ENCODE assay signal across 19 mouse cellular contexts in the genomic region with DNA sequence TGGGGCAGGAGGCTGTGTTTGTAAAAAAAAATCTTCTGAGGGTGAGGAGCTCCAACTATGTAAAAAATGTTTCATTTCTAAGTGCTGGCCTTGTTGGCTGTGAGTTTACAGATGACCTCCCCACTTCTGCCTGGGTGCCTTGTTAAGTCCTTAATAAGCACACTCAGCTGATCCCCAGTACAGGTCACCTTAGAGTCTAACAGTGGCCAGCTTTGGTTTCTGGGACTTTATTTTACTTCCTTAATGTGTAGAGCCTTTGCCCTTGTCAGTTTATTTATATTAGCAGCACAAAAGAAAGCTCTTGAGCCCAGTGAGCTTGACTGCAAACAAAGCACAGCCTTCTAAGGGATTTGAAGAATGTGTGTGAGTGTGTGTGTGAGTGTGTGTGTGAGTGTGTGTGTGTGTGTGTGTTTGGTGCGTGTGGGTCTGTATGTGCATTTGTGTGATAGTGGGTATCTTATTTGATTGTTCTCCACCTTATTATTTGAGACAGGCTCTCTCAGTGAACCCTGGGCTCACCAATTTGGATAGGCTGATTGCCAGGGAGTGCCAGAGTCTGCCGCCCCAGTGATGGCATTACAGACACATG. TPM values are rescaled to one million over a fixed set of nuclear protein-coding genes. Genes with fewer than 3 reads are reported as not detected.
A peak's percentile ranks its signal among the peaks of the same experiment; 100 is the strongest.
DNase-seq lines count a peak whose midpoint lies in the region; ATAC-seq and TF ChIP-seq lines count a peak whose summit lies in the region.
"Had no signal": no experiment of that assay in that cellular context is flagged by ENCODE, and none has a peak within 500 bp of the region (broad histone marks: within the 10 kb centered on the region; RNA-seq: fewer than 3 reads in every experiment).

No protein-coding gene starts in this region.

- intact Hi-C loops in heart, postnatal 10 days (cut with DNase I) = no loop called here

- ATAC-seq in heart, embryonic 12.5 days (ENCODE audit: insufficient number of reproducible peaks, low FRiP score) = no peak
- ATAC-seq in kidney, embryonic 14.5 days (ENCODE audit: low FRiP score, low TSS enrichment) = no peak
- ATAC-seq: forebrain, embryonic 14.5 days had no signal

- H3K4me1 ChIP-seq in heart, embryonic 12.5 days (replicated peaks) = peaks cover 22% of the 10 kb centered on the region
- H3K4me1 ChIP-seq in kidney, embryonic 14.5 days (ENCODE audit: control insufficient read depth, insufficient read depth, low read length) = no peaks in the 10 kb centered on the region
- H3K4me1 ChIP-seq: hindbrain, embryonic 10.5 days; limb, embryonic 15.5 days; neural tube, embryonic 15.5 days had no signal

- peaks cover 66% of the 10 kb centered on the region for H3K36me3 ChIP-seq in heart, embryonic 12.5 days
- H3K36me3 ChIP-seq in kidney, embryonic 14.5 days (ENCODE audit: control insufficient read depth, insufficient read depth, low read length) = peaks cover 44% of the 10 kb centered on the region; the same call in 1 of the 2 replicates

- no peak overlapping the region for H3K4me2 ChIP-seq in heart, embryonic 12.5 days
- no peak overlapping the region for H3K4me2 ChIP-seq in kidney, embryonic 14.5 days (replicated peaks; ENCODE audit: low read depth, low read length)
- H3K4me2 ChIP-seq: limb, embryonic 15.5 days; midbrain, embryonic 12.5 days; neural tube, embryonic 15.5 days had no signal

- TF ChIP-seq POLR2A in brain, embryonic 14.5 days (IDR thresholded peaks at IDR 0.05; ENCODE audit: borderline replicate concordance, extremely low read depth, insufficient read depth, insufficient read length, poor library complexity, severe bottlenecking) = no peak

- H3K9me3 ChIP-seq in heart, embryonic 12.5 days (replicated peaks) = no peaks in the 10 kb centered on the region
- H3K9me3 ChIP-seq in kidney, embryonic 14.5 days (ENCODE audit: control insufficient read depth, low read length) = no peaks in the 10 kb centered on the region
- H3K9me3 ChIP-seq: hindbrain, embryonic 10.5 days; limb, embryonic 15.5 days; midbrain, embryonic 12.5 days; neural tube, embryonic 15.5 days had no signal

- H3K4me3 ChIP-seq in heart, embryonic 12.5 days = no peak overlapping the region
- H3K4me3 ChIP-seq in kidney, embryonic 14.5 days (ENCODE audit: low read length) = no peak overlapping the region
- H3K4me3 ChIP-seq: erythroblast, embryonic 14.5 days; hindbrain, embryonic 10.5 days; limb, embryonic 15.5 days; midbrain, embryonic 12.5 days; myocyte; neural tube, embryonic 15.5 days had no signal

- WGBS in heart, embryonic 12.5 days = 76% methylated on average over 2 of the region's 2 CpGs
- 56% methylated on average over 2 of the region's 2 CpGs for WGBS in kidney, embryonic 14.5 days

- peak overlapping the region; percentile 67 for H3K27ac ChIP-seq in heart, embryonic 12.5 days (ENCODE audit: poor library complexity, severe bottlenecking)
- no peak overlapping the region for H3K27ac ChIP-seq in kidney, embryonic 14.5 days (ENCODE audit: low read depth, low read length)
- H3K27ac ChIP-seq: hindbrain, embryonic 10.5 days; limb, embryonic 15.5 days; midbrain, embryonic 12.5 days; neural tube, embryonic 15.5 days had no signal

- no peak for DNase-seq in heart, postnatal 10 days
- peak; percentile 49 for DNase-seq in kidney, adult 9 months
- DNase-seq in brain, embryonic 14.5 days (ENCODE audit: low read depth) = peak; percentile 4
- DNase-seq in lung, postnatal 25 days (ENCODE audit: low spot score) = peak; percentile 84
- no peak for DNase-seq in cerebellum, adult 18-20 months
- DNase-seq in frontal cortex, postnatal 36 days (ENCODE audit: low spot score in 2 of 2) = no peak
- DNase-seq: adrenal gland, adult 8-10 months; cerebellum, adult 11 months; cerebellum, postnatal 36 days had no signal

- H3K27me3 ChIP-seq in heart, embryonic 12.5 days (replicated peaks) = no peaks in the 10 kb centered on the region
- no peaks in the 10 kb centered on the region for H3K27me3 ChIP-seq in kidney, embryonic 14.5 days (ENCODE audit: control insufficient read depth, insufficient read depth, low read length)
- H3K27me3 ChIP-seq: CH12.LX; limb, embryonic 15.5 days; midbrain, embryonic 12.5 days; neural tube, embryonic 15.5 days had no signal

- no peak for TF ChIP-seq CTCF in brain, embryonic 14.5 days (IDR thresholded peaks at IDR 0.05; ENCODE audit: borderline replicate concordance, extremely low read depth, insufficient read depth, insufficient read length)

- no peak overlapping the region for H3K9ac ChIP-seq in heart, embryonic 12.5 days
- no peak overlapping the region for H3K9ac ChIP-seq in kidney, embryonic 14.5 days (ENCODE audit: low read depth, low read length)
- H3K9ac ChIP-seq: limb, embryonic 15.5 days; midbrain, embryonic 12.5 days; neural tube, embryonic 15.5 days had no signal

RNA-seq across cellular contexts. Expression of a gene that starts 20.9 kb away (rescaled TPM):
- 25.0 and 27.7 TPM in 2 replicates for polyA plus RNA-seq in heart, embryonic 12.5 days (2016; fragmentation: Nextera tagmentation; extraction: Ambion mirVana)
- 10 to 100 TPM; 20.3 to 20.7 TPM for total RNA-seq in heart, postnatal 10 days (2021)
- polyA plus RNA-seq in kidney, embryonic 14.5 days (2014; fragmentation: Nextera tagmentation; extraction: Ambion mirVana) = 21.0 and 26.7 TPM in 2 replicates
- 32.2 and 34.5 TPM in 2 replicates for polyA plus RNA-seq in brain, embryonic 14.5 days (2012; rRNA removed)

RNA-seq across cellular contexts. Expression of a gene that starts 24.4 kb away (rescaled TPM):
- polyA plus RNA-seq in heart, embryonic 12.5 days (2016; fragmentation: Nextera tagmentation; extraction: Ambion mirVana) = 41.5 and 43.6 TPM in 2 replicates
- 10 to 100 TPM; 41.3 to 41.7 TPM for total RNA-seq in heart, postnatal 10 days (2021)
- polyA plus RNA-seq in kidney, embryonic 14.5 days (2014; fragmentation: Nextera tagmentation; extraction: Ambion mirVana) = 42.2 and 45.9 TPM in 2 replicates
- 24.6 and 30.4 TPM in 2 replicates for polyA plus RNA-seq in brain, embryonic 14.5 days (2012; rRNA removed)

RNA-seq across cellular contexts. Expression of a gene that starts 47.8 kb away (rescaled TPM):
- 4.8 and 5.1 TPM in 2 replicates for polyA plus RNA-seq in heart, embryonic 12.5 days (2016; fragmentation: Nextera tagmentation; extraction: Ambion mirVana)
- 1 to 10 TPM; 2.5 to 3.9 TPM for total RNA-seq in heart, postnatal 10 days (2021)
- polyA plus RNA-seq in kidney, embryonic 14.5 days (2014; fragmentation: Nextera tagmentation; extraction: Ambion mirVana) = 2.2 and 4.3 TPM in 2 replicates
- 11.7 and 12.4 TPM in 2 replicates for polyA plus RNA-seq in brain, embryonic 14.5 days (2012; rRNA removed)

Comparison
In these comparisons a context has a peak if more than half of its experiments do, and no peak if none do; other contexts are left out.
1. DNase-seq: peak in kidney, adult 9 months (single experiment), brain, embryonic 14.5 days (single experiment) and lung, postnatal 25 days (single experiment); none in heart, postnatal 10 days (0 of 2), cerebellum, adult 18-20 months (0 of 2) and frontal cortex, postnatal 36 days (0 of 2).